In genomic region chr12:81333841-81334240, GRCm38 (mm10) we compare ENCODE assay signal across 12 mouse cellular contexts. TPM values are rescaled to one million over a fixed set of nuclear protein-coding genes. Genes with fewer than 3 reads are reported as not detected.
A peak's percentile ranks its signal among the peaks of the same experiment; 100 is the strongest.
DNase-seq lines count a peak whose midpoint lies in the region; ATAC-seq and TF ChIP-seq lines count a peak whose summit lies in the region.
"Had no signal": no experiment of that assay in that cellular context is flagged by ENCODE, and none has a peak within 500 bp of the region (broad histone marks: within the 10 kb centered on the region; RNA-seq: fewer than 3 reads in every experiment).

No protein-coding gene starts in this region.

- H3K27me3 ChIP-seq in heart, embryonic 14.5 days (ENCODE audit: control insufficient read depth, insufficient read depth, low read length), result peaks cover 38% of the 10 kb centered on the region
- peaks cover 47% of the 10 kb centered on the region for H3K27me3 ChIP-seq in hindbrain, embryonic 10.5 days (ENCODE audit: insufficient read depth, poor library complexity, severe bottlenecking)
- H3K27me3 ChIP-seq in midbrain, embryonic 13.5 days, result peaks cover 7% of the 10 kb centered on the region

- intact Hi-C loops in heart, postnatal 36 days (cut with DNase I), result no loop called here
- intact Hi-C loops in gastrocnemius, postnatal 14 days (cut with DNase I; ENCODE audit: low total_unique reads), result no loop called here

- peak overlapping the region; percentile 99; the same call in 1 of the 2 replicates for H3K4me2 ChIP-seq in heart, embryonic 14.5 days (ENCODE audit: low read length)
- peak overlapping the region; percentile 83 for H3K4me2 ChIP-seq in midbrain, embryonic 13.5 days (replicated peaks)

- no peaks in the 10 kb centered on the region for H3K9me3 ChIP-seq in heart, embryonic 14.5 days (ENCODE audit: control insufficient read depth, low read length)
- no peaks in the 10 kb centered on the region for H3K9me3 ChIP-seq in hindbrain, embryonic 10.5 days
- no peaks in the 10 kb centered on the region for H3K9me3 ChIP-seq in midbrain, embryonic 13.5 days
- H3K9me3 ChIP-seq: liver, embryonic 13.5 days had no signal

- DNase-seq in heart, postnatal 36 days, result no peak
- no peak for DNase-seq in hindbrain, embryonic 10.5 days (ENCODE audit: low spot score)
- no peak for DNase-seq in gastrocnemius, postnatal 14 days
- DNase-seq in cerebellum, adult 8-10 months, result no peak
- DNase-seq: liver, embryonic 13.5 days had no signal

- H3K27ac ChIP-seq in heart, embryonic 14.5 days (replicated peaks in 1 of 2; ENCODE audit: control insufficient read depth in 1 of 2, insufficient read depth in 1 of 2, low read depth in 2 of 2, low read length in 2 of 2), result no peak overlapping the region
- no peak overlapping the region for H3K27ac ChIP-seq in cortical plate, adult 2 months (ENCODE audit: insufficient read depth, low read length)
- H3K27ac ChIP-seq in hindbrain, embryonic 10.5 days, result no peak overlapping the region
- no peak overlapping the region for H3K27ac ChIP-seq in midbrain, embryonic 13.5 days
- H3K27ac ChIP-seq: liver, embryonic 13.5 days had no signal

- TF ChIP-seq CTCF in cortical plate, adult 2 months (IDR thresholded peaks at IDR 0.05; ENCODE audit: extremely low read depth, insufficient read depth, low read length), result no peak

- ATAC-seq in heart, embryonic 14.5 days (ENCODE audit: insufficient number of reproducible peaks, insufficient read depth, low FRiP score, low read depth), result no peak
- no peak for ATAC-seq in midbrain, embryonic 13.5 days
- no peak for ATAC-seq in monocyte, adult 5-6 weeks (replicated peaks; ENCODE audit: insufficient number of reproducible peaks, low FRiP score, low TSS enrichment, poor library complexity, severe bottlenecking)
- ATAC-seq: CD4-positive, CD25-positive, alpha-beta regulatory T cell, adult 4 months had no signal

- no peaks in the 10 kb centered on the region; a peak in 1 of 4 replicates for H3K4me1 ChIP-seq in heart, embryonic 14.5 days (ENCODE audit: control insufficient read depth in 2 of 2, insufficient read depth in 2 of 2, low read length in 2 of 2)
- H3K4me1 ChIP-seq in cortical plate, adult 2 months (ENCODE audit: control insufficient read depth, insufficient read depth, low read length), result peaks cover 2% of the 10 kb centered on the region; the same call in 1 of the 2 replicates
- peaks cover 31% of the 10 kb centered on the region for H3K4me1 ChIP-seq in hindbrain, embryonic 10.5 days (replicated peaks)
- H3K4me1 ChIP-seq in midbrain, embryonic 13.5 days (replicated peaks), result peaks cover 19% of the 10 kb centered on the region
- H3K4me1 ChIP-seq: liver, embryonic 13.5 days had no signal

- no peak for TF ChIP-seq POLR2A in cortical plate, adult 2 months (IDR thresholded peaks at IDR 0.05; ENCODE audit: extremely low read depth, insufficient read depth, low read length)

- no peaks in the 10 kb centered on the region for H3K36me3 ChIP-seq in heart, embryonic 14.5 days (ENCODE audit: control insufficient read depth, insufficient read depth, low read length)
- H3K36me3 ChIP-seq in hindbrain, embryonic 10.5 days, result no peaks in the 10 kb centered on the region
- H3K36me3 ChIP-seq in midbrain, embryonic 13.5 days, result no peaks in the 10 kb centered on the region
- H3K36me3 ChIP-seq: liver, embryonic 13.5 days had no signal

- WGBS in heart, embryonic 14.5 days, result 66% methylated on average over 5 of the region's 5 CpGs
- WGBS in hindbrain, embryonic 10.5 days, result 76% methylated on average over 5 of the region's 5 CpGs
- 70% methylated on average over 5 of the region's 5 CpGs for WGBS in midbrain, embryonic 13.5 days

- no peak overlapping the region for H3K9ac ChIP-seq in heart, embryonic 14.5 days (ENCODE audit: low read length)
- H3K9ac ChIP-seq in midbrain, embryonic 13.5 days (replicated peaks), result 0 out of 2 replicates have a peak overlapping the region, but pooled peaks have one; percentile 85
- H3K9ac ChIP-seq: liver, embryonic 13.5 days had no signal

- H3K4me3 ChIP-seq in heart, embryonic 14.5 days (ENCODE audit: control insufficient read depth in 1 of 2, insufficient read depth in 1 of 2, low read depth in 1 of 2, low read length in 2 of 2), result no peak overlapping the region
- peak overlapping the region; percentile 60; the same call in 1 of the 2 replicates for H3K4me3 ChIP-seq in cortical plate, adult 2 months (ENCODE audit: insufficient read depth, low read length)
- H3K4me3 ChIP-seq in hindbrain, embryonic 10.5 days, result peak overlapping the region; percentile 76; the same call in 1 of the 2 replicates
- H3K4me3 ChIP-seq in midbrain, embryonic 13.5 days (replicated peaks), result peak overlapping the region; percentile 66
- H3K4me3 ChIP-seq: megakaryocyte, embryonic 14.5 days had no signal

RNA-seq across cellular contexts. Expression of gene Slc8a3, which starts 0.9 kb away (rescaled TPM):
- polyA plus RNA-seq in heart, embryonic 14.5 days (2014; fragmentation: Nextera tagmentation; extraction: Ambion mirVana), result 0.46 and 0.47 TPM in 2 replicates
- under 1 TPM in 1 of 2 experiments, not detected in 1; 0.22 TPM for total RNA-seq in heart, postnatal 36 days (2021)
- polyA plus RNA-seq in cortical plate, adult 2 months (2012; rRNA removed), result 9.3 and 9.8 TPM in 2 replicates
- polyA plus RNA-seq in hindbrain, embryonic 10.5 days (2016; fragmentation: Nextera tagmentation; extraction: Ambion mirVana), result 1.3 and 2.3 TPM in 2 replicates
- polyA plus RNA-seq in midbrain, embryonic 13.5 days (2015; fragmentation: Nextera tagmentation; extraction: Ambion mirVana), result 3.4 and 3.6 TPM in 2 replicates
- total RNA-seq in gastrocnemius, postnatal 14 days (2021), result 10 to 100 TPM; 29.8 to 31.7 TPM
- total RNA-seq in monocyte, adult 5-6 weeks (2017), result not detected in 3 replicates
- total RNA-seq: common myeloid progenitor, adult 5-6 weeks had no signal
- polyA plus RNA-seq: CD4-positive, CD25-positive, alpha-beta regulatory T cell, adult 4 months had no signal

RNA-seq across cellular contexts. Expression of gene Gm4787, which starts 45.4 kb away (rescaled TPM):
- 0.30 TPM in 2 replicates for polyA plus RNA-seq in heart, embryonic 14.5 days (2014; fragmentation: Nextera tagmentation; extraction: Ambion mirVana)
- total RNA-seq in heart, postnatal 36 days (2021), result under 1 TPM; 0.49 to 0.80 TPM
- polyA plus RNA-seq in cortical plate, adult 2 months (2012; rRNA removed), result 2.1 and 2.2 TPM in 2 replicates
- 0.20 and 0.21 TPM in 2 replicates for polyA plus RNA-seq in hindbrain, embryonic 10.5 days (2016; fragmentation: Nextera tagmentation; extraction: Ambion mirVana)
- 0.13 and 0.27 TPM in 2 replicates for polyA plus RNA-seq in midbrain, embryonic 13.5 days (2015; fragmentation: Nextera tagmentation; extraction: Ambion mirVana)
- under 1 TPM; 0.59 to 0.95 TPM for total RNA-seq in gastrocnemius, postnatal 14 days (2021)
- total RNA-seq in monocyte, adult 5-6 weeks (2017), result 0.97 TPM in 1 of 3 replicates, not detected in the others

Comparison
In these comparisons a context has a peak if more than half of its experiments do, and no peak if none do; other contexts are left out.
1. H3K4me3 ChIP-seq: peak in cortical plate, adult 2 months (single experiment), hindbrain, embryonic 10.5 days (single experiment) and midbrain, embryonic 13.5 days (single experiment); none in heart, embryonic 14.5 days (0 of 2).